Mouse (Mus musculus) monocyte, adult 5-6 weeks (primary cell): Measurements from ENCODE around the gene Csrp1. TPM values are rescaled to one million over a fixed set of nuclear protein-coding genes. Genes with fewer than 3 reads are reported as not detected.

Experiments used
- ATAC-seq: fragments of 153-309, 156-312 bp; replicated peaks from 2 replicates; pipeline ENCODE4 v1.8.0; 2017; ENCODE audit warnings: mild to moderate bottlenecking; ENCODE audit not compliant: low TSS enrichment, insufficient number of reproducible peaks, severe bottlenecking, poor library complexity, low FRiP score
- total RNA-seq: library from RNA; stranded (forward); fragments of 200-1000, 200-491, 200-594 nt; gene quantifications from 3 replicates; pipeline ENCODE4 v1.2.3, GENCODE M21; 2017

The Csrp1 gene
- total RNA-seq, 1 experiment from 2014 or later: 25.1 TPM

- ATAC-seq: peak; percentile 55; the same call in 1 of the 2 replicates
These were observed 73.7 kb downstream of the Csrp1 start for GRCm38 (mm10) chr1:135793370-135794215.

- no peak for ATAC-seq
These were observed 74.6 kb downstream of the Csrp1 start for GRCm38 (mm10) chr1:135794216-135795134.

GRCm38 (mm10) chr1:135798492-135798891 lies 78.6 kb downstream of the Csrp1 start:
- ATAC-seq: no peak

- ATAC-seq: no peak
These were observed 79.3 kb downstream of the Csrp1 start for GRCm38 (mm10) chr1:135799109-135799627.

- ATAC-seq: no peak
These were observed 80.5 kb downstream of the Csrp1 start for GRCm38 (mm10) chr1:135800192-135800950.

Other genes with a start within 250 kb of the Csrp1 start
- 7.2 to 18.3 TPM (median 8.5 TPM) in 3 replicates for gene Nav1, start 112.8 kb upstream of the Csrp1 start, total RNA-seq
- 0.39 to 7.4 TPM (median 1.4 TPM) in 3 replicates for gene Phlda3, start 46.1 kb downstream of the Csrp1 start, total RNA-seq
- gene Tnni1, start 59.4 kb downstream of the Csrp1 start, total RNA-seq: 0.97 to 3.4 TPM in 2 of 3 replicates, not detected in the other
- 0.29 TPM in 1 of 3 replicates, not detected in the others for gene Lad1, start 98.5 kb downstream of the Csrp1 start, total RNA-seq
- gene Tnnt2, start 116.3 kb downstream of the Csrp1 start, total RNA-seq: not detected in 3 replicates
- not detected in 3 replicates for gene Pkp1, start 199.1 kb downstream of the Csrp1 start, total RNA-seq